Mouse (Mus musculus): ENCODE measurements around the gene Cbfb. TPM values are rescaled to one million over a fixed set of nuclear protein-coding genes. Genes with fewer than 3 reads are reported as not detected.

The Cbfb gene
- polyA plus RNA-seq (2015; fragmentation: Nextera tagmentation; extraction: Ambion mirVana): 34.2 and 40.1 TPM in 2 replicates

GRCm38 (mm10) chr8:105170381-105171115 is at the start of gene Cbfb:
TSS of gene Cbfb (plus strand) at chr8:105170674.
- peak; percentile 94 for ATAC-seq
- WGBS: under 1% methylated on average over 50 of the region's 86 CpGs
- H3K36me3 ChIP-seq (ENCODE audit: control insufficient read depth, insufficient read depth): no peaks in the 10 kb centered on the region
- H3K4me1 ChIP-seq (replicated peaks; ENCODE audit: control insufficient read depth, insufficient read depth, low read length): peaks cover 17% of the 10 kb centered on the region
- peak within 1 kb of the TSS; percentile 49 for H3K4me2 ChIP-seq (ENCODE audit: low read length)
- peak within 1 kb of the TSS; percentile 92 for H3K27ac ChIP-seq (ENCODE audit: low read length)
- no peaks in the 10 kb centered on the region for H3K9me3 ChIP-seq (ENCODE audit: control insufficient read depth, low read length)
- no peaks in the 10 kb centered on the region for H3K27me3 ChIP-seq (replicated peaks; ENCODE audit: control insufficient read depth, insufficient read depth, low read length)
- H3K4me3 ChIP-seq (replicated peaks; ENCODE audit: low read length): peak within 1 kb of the TSS; percentile 95
- peak within 1 kb of the TSS; percentile 85 for H3K9ac ChIP-seq (replicated peaks; ENCODE audit: low read depth, low read length)

- H3K4me1 ChIP-seq (replicated peaks; ENCODE audit: control insufficient read depth, insufficient read depth, low read length): no peaks in the 10 kb centered on the region
- no peaks in the 10 kb centered on the region for H3K9me3 ChIP-seq (ENCODE audit: control insufficient read depth, low read length)
- H3K27ac ChIP-seq (ENCODE audit: low read length): no peak overlapping the region
- no peak overlapping the region for H3K9ac ChIP-seq (replicated peaks; ENCODE audit: low read depth, low read length)
- ATAC-seq: no peak
- no peak overlapping the region for H3K4me3 ChIP-seq (replicated peaks; ENCODE audit: low read length)
- H3K27me3 ChIP-seq (replicated peaks; ENCODE audit: control insufficient read depth, insufficient read depth, low read length): no peaks in the 10 kb centered on the region
- no peak overlapping the region for H3K4me2 ChIP-seq (ENCODE audit: low read length)
- 84% methylated on average over 9 of the region's 9 CpGs for WGBS
- H3K36me3 ChIP-seq (ENCODE audit: control insufficient read depth, insufficient read depth): no peaks in the 10 kb centered on the region
These were observed 40.6 kb upstream of the Cbfb start for GRCm38 (mm10) chr8:105129864-105130263.

DNA sequence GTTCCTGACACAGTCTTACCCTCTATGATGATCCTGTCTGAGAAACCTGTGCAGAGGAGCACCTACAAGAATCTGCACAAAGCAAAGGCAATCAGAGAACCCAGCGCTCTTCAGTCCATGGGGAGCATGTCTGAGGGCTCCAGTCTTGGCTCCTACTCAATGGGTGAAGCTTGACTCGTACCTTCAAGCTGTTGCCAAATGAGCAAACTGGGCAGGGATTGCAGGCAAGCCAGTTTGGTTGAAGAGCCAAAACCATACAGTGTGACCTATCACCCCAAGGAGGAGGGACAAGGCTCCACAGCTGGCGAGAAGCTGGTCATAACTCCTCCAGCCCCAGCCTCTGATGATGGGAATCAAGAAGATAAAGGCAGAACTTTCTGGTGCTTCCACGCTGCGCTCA is 39.0 kb upstream of the Cbfb start, which contains the start of gene Ces4a:
Gene Ces4a, plus strand, starts transcription at position 292 of the 400 bp plus-strand sequence.
- Histone ChIP-seq H3K4me1 (replicated peaks; ENCODE audit: control insufficient read depth, insufficient read depth, low read length) (no peaks in the 10 kb centered on the region), H3K36me3 (ENCODE audit: control insufficient read depth, insufficient read depth) (no peaks in the 10 kb centered on the region), H3K9me3 (ENCODE audit: control insufficient read depth, low read length) (no peaks in the 10 kb centered on the region), H3K27ac (ENCODE audit: low read length) (no peak within 1 kb of the TSS), H3K4me3 (replicated peaks; ENCODE audit: low read length) (no peak within 1 kb of the TSS), H3K9ac (replicated peaks; ENCODE audit: low read depth, low read length) (no peak within 1 kb of the TSS), H3K27me3 (replicated peaks; ENCODE audit: control insufficient read depth, insufficient read depth, low read length) (no peaks in the 10 kb centered on the region), H3K4me2 (ENCODE audit: low read length) (no peak within 1 kb of the TSS)
- 87% methylated on average over 5 of the region's 5 CpGs for WGBS
- ATAC-seq: no peak

- Histone ChIP-seq H3K27me3 (replicated peaks; ENCODE audit: control insufficient read depth, insufficient read depth, low read length) (no peaks in the 10 kb centered on the region), H3K4me2 (ENCODE audit: low read length) (no peak overlapping the region), H3K4me1 (replicated peaks; ENCODE audit: control insufficient read depth, insufficient read depth, low read length) (no peaks in the 10 kb centered on the region), H3K9me3 (ENCODE audit: control insufficient read depth, low read length) (no peaks in the 10 kb centered on the region), H3K4me3 (replicated peaks; ENCODE audit: low read length) (no peak overlapping the region), H3K27ac (ENCODE audit: low read length) (no peak overlapping the region), H3K9ac (replicated peaks; ENCODE audit: low read depth, low read length) (no peak overlapping the region), H3K36me3 (ENCODE audit: control insufficient read depth, insufficient read depth) (no peaks in the 10 kb centered on the region)
- no peak for ATAC-seq
- WGBS: 22% methylated on average over 4 of the region's 4 CpGs
These were observed 32.1 kb upstream of the Cbfb start for GRCm38 (mm10) chr8:105138423-105138822.

DNA sequence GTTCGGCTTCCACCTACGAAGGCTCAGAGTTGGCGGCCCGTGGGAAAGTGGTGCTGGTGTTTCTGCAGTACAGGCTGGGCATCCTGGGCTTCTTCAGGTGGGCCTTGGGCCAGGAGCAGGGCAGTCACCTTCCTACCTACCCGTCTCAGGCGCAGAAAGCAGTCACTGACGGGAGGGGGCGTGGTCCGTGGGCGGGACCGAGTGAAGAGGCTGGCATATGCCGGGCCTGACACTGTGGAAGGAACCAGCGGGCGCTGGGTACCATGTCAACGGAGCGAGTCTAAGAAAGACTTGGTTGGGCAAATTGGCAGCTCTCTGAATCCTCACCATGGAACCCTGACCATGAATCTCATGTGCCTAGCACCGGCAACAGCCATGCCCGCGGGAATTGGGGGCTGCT is 28.1 kb upstream of the Cbfb start:
- H3K27ac ChIP-seq (ENCODE audit: low read length): no peak overlapping the region
- no peaks in the 10 kb centered on the region for H3K4me1 ChIP-seq (replicated peaks; ENCODE audit: control insufficient read depth, insufficient read depth, low read length)
- H3K36me3 ChIP-seq (ENCODE audit: control insufficient read depth, insufficient read depth): no peaks in the 10 kb centered on the region
- 39% methylated on average over 19 of the region's 19 CpGs for WGBS
- H3K9me3 ChIP-seq (ENCODE audit: control insufficient read depth, low read length): no peaks in the 10 kb centered on the region
- no peak overlapping the region for H3K4me3 ChIP-seq (replicated peaks; ENCODE audit: low read length)
- ATAC-seq: no peak
- H3K4me2 ChIP-seq (ENCODE audit: low read length): no peak overlapping the region; the same call in 1 of the 2 replicates
- no peak overlapping the region for H3K9ac ChIP-seq (replicated peaks; ENCODE audit: low read depth, low read length)
- no peaks in the 10 kb centered on the region for H3K27me3 ChIP-seq (replicated peaks; ENCODE audit: control insufficient read depth, insufficient read depth, low read length)

- 73% methylated on average over 4 of the region's 4 CpGs for WGBS
These were observed 18.8 kb upstream of the Cbfb start for GRCm38 (mm10) chr8:105151654-105152053.

GRCm38 (mm10) chr8:105152623-105153398 is 17.7 kb upstream of the Cbfb start:
- peak overlapping the region; percentile 54 for H3K9ac ChIP-seq (replicated peaks; ENCODE audit: low read depth, low read length)
- H3K9me3 ChIP-seq (ENCODE audit: control insufficient read depth, low read length): no peaks in the 10 kb centered on the region
- no peaks in the 10 kb centered on the region for H3K36me3 ChIP-seq (ENCODE audit: control insufficient read depth, insufficient read depth)
- peak overlapping the region; percentile 80 for H3K4me2 ChIP-seq (ENCODE audit: low read length)
- ATAC-seq: peak; percentile 89
- H3K4me1 ChIP-seq (replicated peaks; ENCODE audit: control insufficient read depth, insufficient read depth, low read length): peaks cover 12% of the 10 kb centered on the region
- H3K27me3 ChIP-seq (replicated peaks; ENCODE audit: control insufficient read depth, insufficient read depth, low read length): no peaks in the 10 kb centered on the region
- WGBS: under 1% methylated on average over 27 of the region's 27 CpGs
- H3K27ac ChIP-seq (ENCODE audit: low read length): peak overlapping the region; percentile 63
- H3K4me3 ChIP-seq (replicated peaks; ENCODE audit: low read length): peak overlapping the region; percentile 41

More at GRCm38 (mm10) chr8:105151654-105152053, 18.8 kb upstream of the Cbfb start:
- no peak overlapping the region for H3K27ac ChIP-seq (ENCODE audit: low read length)
- H3K36me3 ChIP-seq (ENCODE audit: control insufficient read depth, insufficient read depth): no peaks in the 10 kb centered on the region
- H3K4me2 ChIP-seq (ENCODE audit: low read length): no peak overlapping the region
- H3K9me3 ChIP-seq (ENCODE audit: control insufficient read depth, low read length): no peaks in the 10 kb centered on the region
- no peaks in the 10 kb centered on the region for H3K27me3 ChIP-seq (replicated peaks; ENCODE audit: control insufficient read depth, insufficient read depth, low read length)
- H3K4me1 ChIP-seq (replicated peaks; ENCODE audit: control insufficient read depth, insufficient read depth, low read length): peaks cover 12% of the 10 kb centered on the region
- H3K4me3 ChIP-seq (replicated peaks; ENCODE audit: low read length): no peak overlapping the region
- ATAC-seq: no peak
- H3K9ac ChIP-seq (replicated peaks; ENCODE audit: low read depth, low read length): no peak overlapping the region

GRCm38 (mm10) chr8:105154316-105154715 is 16.2 kb upstream of the Cbfb start:
- Histone ChIP-seq H3K4me2 (ENCODE audit: low read length) (no peak overlapping the region), H3K27me3 (replicated peaks; ENCODE audit: control insufficient read depth, insufficient read depth, low read length) (no peaks in the 10 kb centered on the region), H3K36me3 (ENCODE audit: control insufficient read depth, insufficient read depth) (no peaks in the 10 kb centered on the region), H3K9me3 (ENCODE audit: control insufficient read depth, low read length) (no peaks in the 10 kb centered on the region), H3K27ac (ENCODE audit: low read length) (no peak overlapping the region), H3K9ac (replicated peaks; ENCODE audit: low read depth, low read length) (no peak overlapping the region), H3K4me3 (replicated peaks; ENCODE audit: low read length) (no peak overlapping the region), H3K4me1 (replicated peaks; ENCODE audit: control insufficient read depth, insufficient read depth, low read length) (peaks cover 12% of the 10 kb centered on the region)
- 74% methylated on average over 5 of the region's 5 CpGs for WGBS
- no peak for ATAC-seq

DNA sequence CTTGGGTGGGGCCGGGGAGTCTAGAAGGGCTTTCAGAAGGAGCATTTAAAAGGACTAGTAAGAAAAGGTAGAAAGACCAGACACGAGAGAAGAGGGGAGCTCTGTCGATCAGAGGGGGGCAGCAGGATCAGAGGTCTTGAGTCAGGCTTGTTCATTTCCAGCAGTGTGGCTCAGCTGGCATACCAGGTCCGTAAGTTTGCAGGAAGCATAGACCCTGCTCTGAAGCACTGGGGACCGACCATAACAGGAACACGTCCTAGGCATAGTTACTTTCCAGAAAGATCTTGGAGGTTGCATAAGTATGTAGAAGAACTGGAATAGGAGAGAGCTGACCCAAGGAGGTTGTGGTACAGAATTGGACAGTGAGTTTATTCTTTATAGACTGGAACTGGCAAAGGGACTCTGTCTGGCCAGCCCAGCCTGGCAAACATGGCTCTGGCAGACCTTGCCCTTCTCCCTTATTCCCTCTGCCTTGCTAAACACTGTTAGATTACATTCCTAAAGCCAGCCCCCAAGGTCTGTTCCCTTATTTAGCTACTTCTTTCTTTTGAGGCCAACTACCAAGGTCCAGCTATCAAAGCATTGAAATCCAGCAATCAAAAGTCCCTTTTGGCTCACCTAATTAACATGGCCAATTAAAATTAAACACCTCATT is 15.3 kb upstream of the Cbfb start:
- Histone ChIP-seq H3K36me3 (ENCODE audit: control insufficient read depth, insufficient read depth) (no peaks in the 10 kb centered on the region), H3K9me3 (ENCODE audit: control insufficient read depth, low read length) (no peaks in the 10 kb centered on the region), H3K4me3 (replicated peaks; ENCODE audit: low read length) (no peak overlapping the region), H3K4me1 (replicated peaks; ENCODE audit: control insufficient read depth, insufficient read depth, low read length) (peaks cover 12% of the 10 kb centered on the region), H3K27me3 (replicated peaks; ENCODE audit: control insufficient read depth, insufficient read depth, low read length) (no peaks in the 10 kb centered on the region), H3K4me2 (ENCODE audit: low read length) (no peak overlapping the region), H3K9ac (replicated peaks; ENCODE audit: low read depth, low read length) (no peak overlapping the region), H3K27ac (ENCODE audit: low read length) (no peak overlapping the region)
- 65% methylated on average over 6 of the region's 6 CpGs for WGBS
- peak; percentile 47; the same call in 1 of the 2 replicates for ATAC-seq
